Mouse (Mus musculus) gastrocnemius, postnatal 4 days (tissue): ENCODE data around the gene Slc37a4. TPM values are rescaled to one million over a fixed set of nuclear protein-coding genes. Genes with fewer than 3 reads are reported as not detected.
"Not testable (repeated sequence)": the region's sequence is repeated elsewhere in the genome, so short reads cannot be mapped to it uniquely, and the experiment has no call there.

Source experiments
- DNase-seq, 2 experiments: peaks; one replicate each; pipeline ENCODE4 v3.0.0; 2021 to 2022; ENCODE audit warnings: low spot score in 2 of 2, mixed read lengths in 2 of 2
- microRNA-seq: library from miRNA; unstranded; fragments of <30 nt; microRNA quantifications from one replicate; pipeline ENCODE4 v1.2.0, GENCODE M21; 2021
- total RNA-seq, 2 experiments: library from RNA; stranded (reverse); gene quantifications; 2 replicates each; pipeline ENCODE4 v1.2.3; 2021

Gene Slc37a4
- total RNA-seq, 2 experiments from 2014 or later: 58.2 to 68.3 TPM

DNA sequence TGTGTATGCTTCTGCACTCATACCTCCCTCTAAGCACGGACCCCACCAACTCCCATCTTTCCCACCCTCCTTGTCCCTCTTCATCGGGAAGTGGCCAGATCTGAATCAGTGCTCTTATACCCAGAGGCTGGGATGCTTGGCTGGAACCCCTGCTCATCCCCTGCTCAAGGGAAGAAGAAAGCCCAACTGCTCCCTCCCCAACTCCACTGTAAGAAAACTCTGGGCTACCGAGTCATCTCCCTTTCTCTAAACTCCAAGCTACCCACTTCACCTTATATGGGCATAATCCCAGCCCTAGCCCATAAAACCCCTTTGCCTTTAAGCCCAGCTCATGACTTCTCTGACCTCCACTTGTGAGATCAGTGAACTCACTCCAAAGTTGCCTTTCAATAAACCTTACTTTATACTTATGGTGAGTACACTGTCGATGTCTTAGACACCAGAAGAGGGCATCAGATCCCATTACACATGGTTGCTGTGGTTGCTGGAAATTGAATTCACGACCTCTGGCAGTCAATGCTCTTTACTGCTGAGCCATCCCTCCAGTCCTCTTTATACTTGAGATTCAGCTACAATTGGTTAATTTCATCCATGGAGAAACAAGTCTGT is 36.0 kb downstream of the Slc37a4 start:
- no peak for DNase-seq

- DNase-seq: no peak
Measured at GRCm38 (mm10) chr9:44435747-44436146, 39.1 kb downstream of the Slc37a4 start.

DNA sequence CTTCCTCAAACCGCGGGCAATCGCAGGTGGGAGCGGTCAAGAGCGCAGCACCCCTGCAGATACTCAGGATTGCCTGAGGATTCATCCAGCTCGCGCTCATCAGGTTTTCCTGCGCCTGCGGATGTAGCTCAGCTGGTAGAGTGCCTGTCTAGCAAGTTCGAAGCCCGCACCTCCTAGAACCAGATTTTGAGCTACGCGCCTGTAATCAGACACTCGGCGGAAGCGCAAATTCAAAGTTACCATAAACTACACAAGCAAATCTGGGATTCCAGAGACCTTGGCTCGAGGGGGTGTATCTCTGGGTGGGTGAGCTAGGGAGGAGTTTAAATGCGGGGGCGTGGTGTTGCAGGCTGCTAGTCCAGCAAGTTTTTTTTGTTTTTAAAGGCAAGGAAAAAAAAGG is 44.3 kb downstream of the Slc37a4 start, which contains the start of gene Foxr1:
Foxr1 (minus strand) TSS at position 176 of the 400 bp plus-strand sequence.
- no peak for DNase-seq

GRCm38 (mm10) chr9:44444402-44445025 is 47.9 kb downstream of the Slc37a4 start:
- not testable (repeated sequence) for DNase-seq

GRCm38 (mm10) chr9:44450387-44450786 is 53.7 kb downstream of the Slc37a4 start:
- DNase-seq: no peak

Small RNA genes within 50 kb of the gene (microRNA-seq; reads per million reads assigned to microRNA genes)
- not detected for gene Mir7085

Other genes with a start within 250 kb of the Slc37a4 start
- 10 to 100 TPM; 25.4 to 28.7 TPM for gene Cbl, start 162.8 kb upstream of the Slc37a4 start, total RNA-seq
- not detected for gene Ccdc153, start 156.2 kb upstream of the Slc37a4 start, total RNA-seq
- gene Pdzd3, start 145.4 kb upstream of the Slc37a4 start, total RNA-seq: under 1 TPM; 0.37 to 0.39 TPM
- gene Nlrx1, start 128.3 kb upstream of the Slc37a4 start, total RNA-seq: 10 to 100 TPM; 22.7 to 23.0 TPM
- gene Abcg4, start 108.2 kb upstream of the Slc37a4 start, total RNA-seq: 1 to 10 TPM; 1.5 TPM
- 10 to 100 TPM; 11.2 to 13.7 TPM for gene Hinfp, start 91.2 kb upstream of the Slc37a4 start, total RNA-seq
- 10 to 100 TPM; 10.5 to 12.8 TPM for gene C2cd2l, start 76.6 kb upstream of the Slc37a4 start, total RNA-seq
- gene Dpagt1, start 70.8 kb upstream of the Slc37a4 start, total RNA-seq: 10 to 100 TPM; 18.4 to 18.8 TPM
- 10 to 100 TPM; 80.5 to 93.0 TPM for gene H2afx, start 62.2 kb upstream of the Slc37a4 start, total RNA-seq
- gene Hmbs, start 52.6 kb upstream of the Slc37a4 start, total RNA-seq: 10 to 100 TPM; 33.7 to 34.0 TPM
- gene Vps11, start 35.2 kb upstream of the Slc37a4 start, total RNA-seq: 10 to 100 TPM; 25.4 to 27.9 TPM
- 10 to 100 TPM; 49.2 to 51.3 TPM for gene Hyou1, start 17.4 kb upstream of the Slc37a4 start, total RNA-seq
- gene Rps25, start 10.3 kb downstream of the Slc37a4 start, total RNA-seq: 1,000 to 10,000 TPM; 1,491 to 1,513 TPM
- 10 to 100 TPM; 43.2 to 43.5 TPM for gene Trappc4, start 10.7 kb downstream of the Slc37a4 start, total RNA-seq
- 10 to 100 TPM in 1 of 2 experiments, 1 to 10 TPM in 1; 10.0 to 17.3 TPM for gene Ccdc84, start 21.7 kb downstream of the Slc37a4 start, total RNA-seq
- not detected for gene Foxr1, start 44.3 kb downstream of the Slc37a4 start, total RNA-seq
- under 1 TPM; 0.69 to 0.91 TPM for gene Upk2, start 58.1 kb downstream of the Slc37a4 start, total RNA-seq
- 100 to 1,000 TPM; 126 to 131 TPM for gene Bcl9l, start 86.0 kb downstream of the Slc37a4 start, total RNA-seq
- gene Cxcr5, start 165.0 kb downstream of the Slc37a4 start, total RNA-seq: under 1 TPM; 0.10 TPM
- 100 to 1,000 TPM in 1 of 2 experiments, 10 to 100 TPM in 1; 99.3 to 101 TPM for gene Ddx6, start 208.0 kb downstream of the Slc37a4 start, total RNA-seq